Mouse (Mus musculus) cortical plate, adult 2 months (tissue): ENCODE measurements around the gene Pkhd1.

ENCODE experiments used
- CTCF ChIP-seq: fragments of 200-500 bp; IDR thresholded peaks from 2 replicates; pipeline ENCODE4 v1.5.1; 2011; ENCODE audit warnings: mild to moderate bottlenecking, control low read depth, low read length; ENCODE audit not compliant: insufficient read depth; ENCODE audit errors: extremely low read depth
- POLR2A ChIP-seq: fragments of 200-500 bp; IDR thresholded peaks from 2 replicates; pipeline ENCODE4 v1.6.1; 2011; ENCODE audit warnings: mild to moderate bottlenecking, low read length, control low read depth; ENCODE audit not compliant: insufficient read depth; ENCODE audit errors: extremely low read depth

DNA sequence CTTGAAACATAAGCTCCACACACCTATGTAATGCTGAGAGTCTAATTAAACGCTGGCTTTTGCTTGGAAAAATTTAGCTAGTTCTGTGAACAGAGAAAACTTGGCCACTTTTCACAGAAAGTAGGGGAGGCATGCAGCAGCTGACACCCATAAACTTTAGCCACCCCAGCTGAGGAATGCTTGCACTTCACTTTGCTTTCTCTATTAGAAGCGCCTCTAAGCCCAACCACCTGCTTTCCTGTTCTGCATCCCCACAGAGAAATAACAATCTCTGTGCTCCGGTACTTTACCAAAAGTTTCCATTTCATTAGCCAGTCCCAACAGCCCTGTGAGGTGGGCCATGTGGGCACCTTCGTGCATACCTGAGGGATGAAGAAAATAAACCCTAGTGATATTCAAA lies 66.5 kb downstream of the Pkhd1 start:
- TF ChIP-seq CTCF (no peak), POLR2A (no peak)
